21 mouse cellular contexts compared by ENCODE assay signal in genomic region chr19:25386679-25387470, GRCm38 (mm10).
DNase-seq lines count a peak whose midpoint lies in the region; ATAC-seq and TF ChIP-seq lines count a peak whose summit lies in the region.
"Had no signal": no experiment of that assay in that cellular context is flagged by ENCODE, and none has a peak within 500 bp of the region (broad histone marks: within the 10 kb centered on the region; RNA-seq: fewer than 3 reads in every experiment).

No protein-coding gene starts in this region.

- H3K4me3 ChIP-seq in liver, postnatal 0 days (ENCODE audit: low read depth, low read length): no peak overlapping the region
- H3K4me3 ChIP-seq in liver, embryonic 11.5 days (ENCODE audit: low read depth, low read length): no peak overlapping the region
- no peak overlapping the region for H3K4me3 ChIP-seq in heart, embryonic 16.5 days (ENCODE audit: low read length)
- no peak overlapping the region for H3K4me3 ChIP-seq in myocyte
- H3K4me3 ChIP-seq: liver, embryonic 15.5 days; midbrain, embryonic 10.5 days had no signal

- H3K4me1 ChIP-seq in liver, postnatal 0 days (ENCODE audit: insufficient read depth): peaks cover 14% of the 10 kb centered on the region; the same call in 1 of the 2 replicates
- H3K4me1 ChIP-seq in liver, embryonic 11.5 days (replicated peaks; ENCODE audit: control insufficient read depth, insufficient read depth, low read length): peaks cover 11% of the 10 kb centered on the region
- H3K4me1 ChIP-seq in heart, embryonic 16.5 days (ENCODE audit: control insufficient read depth, insufficient read depth, low read length): peaks cover 48% of the 10 kb centered on the region

- H3K36me3 ChIP-seq in liver, postnatal 0 days (replicated peaks; ENCODE audit: insufficient read depth, low read length): no peaks in the 10 kb centered on the region
- no peaks in the 10 kb centered on the region; the same call in 1 of the 2 replicates for H3K36me3 ChIP-seq in liver, embryonic 11.5 days (ENCODE audit: control insufficient read depth, insufficient read depth, low read length)
- H3K36me3 ChIP-seq in heart, embryonic 16.5 days (ENCODE audit: control insufficient read depth, insufficient read depth): no peaks in the 10 kb centered on the region
- H3K36me3 ChIP-seq in myocyte (ENCODE audit: control insufficient read depth, insufficient read depth): no peaks in the 10 kb centered on the region
- H3K36me3 ChIP-seq: liver, embryonic 15.5 days had no signal

- no peaks in the 10 kb centered on the region for H3K9me3 ChIP-seq in liver, postnatal 0 days (ENCODE audit: low read length)
- no peaks in the 10 kb centered on the region for H3K9me3 ChIP-seq in liver, embryonic 11.5 days (ENCODE audit: control insufficient read depth, low read length)
- no peaks in the 10 kb centered on the region for H3K9me3 ChIP-seq in heart, embryonic 16.5 days (replicated peaks; ENCODE audit: control insufficient read depth, low read length)
- H3K9me3 ChIP-seq: liver, embryonic 15.5 days; midbrain, embryonic 10.5 days had no signal

- H3K4me2 ChIP-seq in liver, postnatal 0 days (ENCODE audit: low read depth, low read length): no peak overlapping the region
- H3K4me2 ChIP-seq in liver, embryonic 11.5 days: no peak overlapping the region
- peak overlapping the region; percentile 6; the same call in 1 of the 2 replicates for H3K4me2 ChIP-seq in heart, embryonic 16.5 days (ENCODE audit: low read depth, low read length)
- peak overlapping the region; percentile 57 for H3K4me2 ChIP-seq in myocyte (ENCODE audit: low read depth)
- H3K4me2 ChIP-seq: liver, embryonic 15.5 days had no signal

- H3K9ac ChIP-seq in liver, postnatal 0 days (replicated peaks): no peak overlapping the region
- H3K9ac ChIP-seq in liver, embryonic 11.5 days (ENCODE audit: low read depth, low read length): no peak overlapping the region
- peak overlapping the region; percentile 27; the same call in 1 of the 2 replicates for H3K9ac ChIP-seq in heart, embryonic 16.5 days (ENCODE audit: low read length)
- H3K9ac ChIP-seq: liver, embryonic 15.5 days had no signal

- no peak for TF ChIP-seq POLR2A in myocyte (IDR thresholded peaks at IDR 0.05; ENCODE audit: insufficient read length, low read depth)

- no peak for TF ChIP-seq CTCF in liver, postnatal 0 days (IDR thresholded peaks at IDR 0.05; ENCODE audit: low read depth)

- DNase-seq in liver, postnatal 0 days: no peak
- no peak for DNase-seq in liver, embryonic 11.5 days (ENCODE audit: low spot score)
- peak; percentile 46 for DNase-seq in heart, adult 8-10 months (ENCODE audit: low spot score)
- no peak for DNase-seq in spleen, postnatal 4 days (ENCODE audit: low spot score in 2 of 2)
- DNase-seq in kidney, adult 8-10 months: no peak
- DNase-seq: adrenal gland, postnatal 36 days; cerebellum, adult 8-10 months; kidney, adult 18-20 months; kidney, postnatal 14 days; layer of hippocampus, adult 9-11 months; lung, postnatal 36 days; retina, postnatal 1 day; right cerebral cortex, postnatal 4 days; thymus, adult 18-20 months had no signal

- H3ac ChIP-seq in myocyte (ENCODE audit: control insufficient read depth, insufficient read length): no peak overlapping the region

- WGBS in liver, postnatal 0 days (ENCODE audit: insufficient replicate concordance): 55% methylated on average over 16 of the region's 16 CpGs
- WGBS in liver, embryonic 11.5 days: 70% methylated on average over 16 of the region's 16 CpGs
- 59% methylated on average over 16 of the region's 16 CpGs for WGBS in heart, embryonic 16.5 days

- TF ChIP-seq EP300 in liver, postnatal 0 days (IDR thresholded peaks at IDR 0.05; ENCODE audit: low read depth): no peak

- H3K27ac ChIP-seq in liver, postnatal 0 days (ENCODE audit: low read depth): peak overlapping the region; percentile 44
- no peak overlapping the region for H3K27ac ChIP-seq in liver, embryonic 11.5 days (ENCODE audit: low read depth, low read length)
- H3K27ac ChIP-seq in heart, embryonic 16.5 days (ENCODE audit: low read length): peak overlapping the region; percentile 70
- H3K27ac ChIP-seq: hindbrain, postnatal 0 days; liver, embryonic 15.5 days had no signal

- H3K79me2 ChIP-seq in myocyte (ENCODE audit: control insufficient read depth, insufficient read depth): no peaks in the 10 kb centered on the region

- ATAC-seq in liver, postnatal 0 days: no peak
- ATAC-seq in liver, embryonic 11.5 days (replicated peaks; ENCODE audit: low FRiP score): no peak
- ATAC-seq in heart, embryonic 16.5 days (replicated peaks; ENCODE audit: extremely low read depth, insufficient read depth, low FRiP score): no peak; the same call in 1 of the 2 replicates
- no peak for ATAC-seq in erythroid progenitor cell, adult 5-6 weeks (replicated peaks; ENCODE audit: low FRiP score, poor library complexity, severe bottlenecking)
- ATAC-seq: forebrain, embryonic 14.5 days; hindbrain, postnatal 0 days had no signal

- H3K27me3 ChIP-seq in liver, postnatal 0 days (ENCODE audit: insufficient read depth, low read length): no peaks in the 10 kb centered on the region
- no peaks in the 10 kb centered on the region; the same call in 1 of the 2 replicates for H3K27me3 ChIP-seq in liver, embryonic 11.5 days (replicated peaks; ENCODE audit: control insufficient read depth, insufficient read depth, low read length)
- H3K27me3 ChIP-seq in heart, embryonic 16.5 days (ENCODE audit: control insufficient read depth, insufficient read depth, low read length): no peaks in the 10 kb centered on the region
- no peaks in the 10 kb centered on the region for H3K27me3 ChIP-seq in myocyte (ENCODE audit: control insufficient read depth, insufficient read depth, insufficient read length)
- H3K27me3 ChIP-seq: liver, embryonic 15.5 days had no signal

TF ChIP-seq in myocyte, 11 proteins besides CTCF, POLR2A, EP300 and RAD21:
- TF ChIP-seq POLR2AphosphoS2 (IDR thresholded peaks at IDR 0.05; ENCODE audit: insufficient read length, low read depth): no peak
- no peak for TF ChIP-seq E2F4 (IDR thresholded peaks at IDR 0.05; ENCODE audit: insufficient read depth)
- no peak for TF ChIP-seq TCF3 (IDR thresholded peaks at IDR 0.05; ENCODE audit: insufficient read length, low read depth)
- TF ChIP-seq REST (IDR thresholded peaks at IDR 0.05; ENCODE audit: insufficient read depth, insufficient read length): no peak
- TF ChIP-seq MAX (IDR thresholded peaks at IDR 0.05; ENCODE audit: low read depth): no peak
- no peak for TF ChIP-seq TCF12 (IDR thresholded peaks at IDR 0.05; ENCODE audit: insufficient read depth, poor library complexity, severe bottlenecking)
TF ChIP-seq in myocyte: peak in this region for 0.

Comparison
In these comparisons a context has a peak if more than half of its experiments do, and no peak if none do; other contexts are left out.
1. H3K4me2 ChIP-seq: peak in heart, embryonic 16.5 days (single experiment) and myocyte (single experiment); none in liver, postnatal 0 days (single experiment) and liver, embryonic 11.5 days (single experiment).